Mouse (Mus musculus) megakaryocyte, adult 5-6 weeks (primary cell): ENCODE measurements at regions not wholly inside any gene's neighbourhood (a gene's known extent, or its start where the extent isn't known, plus 50 kb on each side); places are given as distances from the start of the nearest gene placed in this dataset.
A peak's percentile ranks its signal among the peaks of the same experiment; 100 is the strongest.

Source experiments
- ATAC-seq: 2 replicates; pipeline ENCODE4 v1.8.0; 2016; ENCODE audit warnings: mild to moderate bottlenecking, inconsistent platforms; ENCODE audit not compliant: poor library complexity, severe bottlenecking

DNA sequence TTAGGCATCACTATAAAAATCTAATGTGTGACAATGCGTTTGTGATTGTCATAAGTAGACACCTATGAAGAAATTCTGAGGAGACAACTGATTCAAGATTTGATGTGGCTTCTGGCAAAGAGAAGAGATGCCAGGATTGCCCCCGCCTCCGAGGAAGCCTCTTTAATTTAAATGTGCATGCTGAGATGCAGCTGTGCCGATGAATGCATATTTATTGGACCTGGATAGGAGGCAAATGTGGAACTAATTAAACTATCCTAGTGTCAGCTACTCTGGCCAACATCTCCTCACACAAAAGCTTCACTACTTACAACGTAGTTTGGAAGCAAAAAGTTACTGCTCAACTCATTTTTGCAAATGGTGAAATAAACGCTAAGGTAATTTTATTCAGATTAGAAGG is 173.4 kb upstream of the Dph6 start:
- ATAC-seq = no peak

DNA sequence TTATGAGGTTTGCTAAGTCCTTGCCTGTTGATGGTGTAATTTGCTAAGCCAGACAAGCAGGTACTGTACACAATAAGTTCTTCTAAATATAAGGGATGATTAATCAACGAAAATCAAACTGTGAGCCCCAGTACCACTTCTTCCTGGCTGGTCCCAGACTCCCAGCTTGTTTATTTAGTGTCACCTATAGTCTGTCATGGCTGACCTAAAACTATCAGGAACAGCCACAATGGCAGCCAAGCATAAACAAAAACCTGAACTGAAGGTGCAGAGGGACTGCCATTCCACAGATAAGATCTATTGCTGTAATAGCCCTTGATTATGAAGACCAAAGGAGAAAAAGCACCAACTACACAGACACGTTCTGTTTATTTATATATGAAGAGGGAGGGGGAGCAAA is 180.9 kb upstream of the Dph6 start:
- no peak for ATAC-seq

DNA sequence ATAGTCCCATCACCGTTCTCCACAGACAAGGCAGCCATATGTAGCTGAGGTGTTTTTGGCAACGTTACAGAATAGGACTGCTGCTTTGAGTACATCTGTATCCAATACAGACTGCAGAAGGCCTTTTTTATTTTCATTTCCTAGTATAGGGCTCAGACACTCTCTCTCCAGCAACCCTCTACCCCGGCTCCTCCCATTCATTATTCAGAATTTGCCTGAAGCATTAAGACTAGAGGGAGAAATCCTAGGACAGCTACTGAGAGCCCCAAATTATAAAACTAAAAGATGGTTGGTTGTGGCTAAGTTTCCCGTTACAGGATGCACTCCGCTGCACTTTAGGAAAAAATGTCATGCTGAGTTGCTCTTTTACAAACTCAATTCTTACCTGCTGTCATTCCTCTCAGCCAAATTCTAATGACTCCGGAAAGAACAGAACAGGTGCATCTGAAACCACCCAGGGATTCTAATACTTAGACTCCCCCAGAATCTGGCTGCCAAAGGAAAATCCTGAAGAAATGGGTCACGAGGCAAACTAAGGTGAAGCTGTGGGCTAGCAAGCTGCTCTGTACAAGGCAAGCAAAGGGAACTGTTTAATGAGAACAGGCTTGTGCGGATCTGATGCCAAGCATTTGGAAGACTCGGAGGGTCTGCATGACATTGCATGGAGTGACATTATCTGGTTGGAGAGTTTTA is 189.1 kb upstream of the Dph6 start:
- no peak for ATAC-seq

DNA sequence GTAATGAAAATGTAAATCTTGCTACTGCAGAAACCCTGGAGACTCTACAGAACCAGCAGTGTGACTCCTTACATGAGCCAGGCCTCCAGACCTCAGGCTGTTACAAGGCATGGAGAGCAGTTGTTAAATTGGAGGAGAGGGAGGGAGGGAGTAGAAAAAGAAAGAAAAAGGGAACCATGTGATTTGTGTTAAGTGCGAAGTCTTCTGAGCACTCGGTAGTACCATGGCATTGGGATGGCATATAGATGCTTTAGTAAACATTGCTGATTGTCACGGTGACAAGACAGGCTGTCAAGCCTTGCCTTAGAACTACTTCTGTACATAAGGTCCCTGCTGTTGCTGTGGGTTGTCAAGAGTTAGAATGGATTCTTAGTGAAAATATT is 189.6 kb upstream of the Dph6 start:
- no peak for ATAC-seq

DNA sequence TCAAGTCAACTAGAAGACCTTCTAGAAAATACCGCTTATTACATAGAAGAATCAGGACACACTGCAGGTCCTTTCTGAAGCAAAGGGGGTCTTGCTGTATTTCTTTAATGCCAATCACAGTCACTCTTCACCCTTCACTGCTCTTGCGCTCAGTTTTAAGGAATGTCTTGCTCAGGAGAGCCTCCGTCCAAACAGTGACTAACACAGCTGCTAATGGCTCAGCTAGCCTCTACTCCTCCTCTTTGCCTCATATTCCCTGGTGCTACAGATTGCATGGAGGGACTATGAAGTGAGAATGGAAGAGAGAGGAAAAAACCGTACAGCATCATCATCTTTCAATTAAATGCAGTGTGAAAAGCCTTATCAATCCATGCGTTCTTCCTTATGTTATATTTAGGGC is 193.7 kb upstream of the Dph6 start:
- ATAC-seq = no peak

DNA sequence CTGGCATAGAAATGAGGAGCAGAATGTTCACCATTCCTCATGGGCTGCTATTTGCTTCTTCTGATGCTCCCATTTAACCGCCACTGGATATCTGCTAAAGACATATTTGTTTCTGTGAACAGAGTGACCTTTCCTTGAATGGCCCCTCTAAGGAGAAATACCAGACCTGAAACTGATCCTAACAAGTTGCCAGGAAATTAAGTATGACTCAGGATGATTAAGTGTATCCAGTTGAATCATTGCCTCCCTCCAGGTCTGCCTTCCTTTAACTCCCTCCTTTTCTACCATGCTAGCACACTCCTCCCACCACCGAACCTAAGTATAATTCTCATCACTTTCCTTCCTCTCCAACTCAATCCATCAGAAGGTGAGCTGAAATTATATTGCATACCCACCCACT is 194.2 kb upstream of the Dph6 start:
- no peak for ATAC-seq

DNA sequence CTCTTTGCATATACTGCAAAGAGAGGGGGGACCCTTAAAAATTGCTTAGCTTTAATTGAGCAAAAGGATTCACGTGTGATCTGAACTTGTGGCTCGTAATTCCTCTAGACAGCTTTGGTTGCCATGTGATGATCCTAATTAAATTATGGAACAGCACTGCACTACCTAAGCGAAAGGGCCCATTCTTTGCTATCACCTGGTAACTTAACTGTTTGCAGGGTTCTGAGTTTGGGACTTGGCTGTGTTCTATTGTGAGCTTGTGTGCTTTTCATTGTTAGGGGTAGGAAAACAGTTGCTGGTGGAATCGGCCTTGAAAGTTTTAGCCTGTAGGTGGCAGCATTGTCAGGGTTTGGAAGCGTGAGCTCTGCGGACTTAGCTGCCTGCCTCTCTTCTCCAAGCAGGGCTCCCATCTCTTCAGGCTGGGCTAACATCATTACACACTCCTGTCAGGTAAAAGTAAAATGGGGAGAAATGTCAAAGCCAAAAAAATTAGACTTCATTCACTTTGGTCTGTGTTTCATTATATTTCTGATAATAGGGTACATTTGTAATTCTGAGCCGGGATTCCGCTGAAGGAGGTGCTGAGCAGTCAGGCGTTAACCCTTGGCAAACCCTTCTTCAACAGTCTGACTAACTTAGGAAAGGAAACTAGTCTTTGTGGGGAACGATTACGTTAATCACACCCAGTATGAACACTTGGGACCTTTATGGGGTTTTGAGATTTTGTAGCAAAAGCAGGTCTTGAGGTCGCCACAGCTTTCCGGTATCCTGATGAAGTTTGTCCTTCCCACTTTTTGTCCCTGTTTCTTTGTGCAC is 199.2 kb upstream of the Dph6 start:
- peak; percentile 48; the same call in 1 of the 2 replicates for ATAC-seq

DNA sequence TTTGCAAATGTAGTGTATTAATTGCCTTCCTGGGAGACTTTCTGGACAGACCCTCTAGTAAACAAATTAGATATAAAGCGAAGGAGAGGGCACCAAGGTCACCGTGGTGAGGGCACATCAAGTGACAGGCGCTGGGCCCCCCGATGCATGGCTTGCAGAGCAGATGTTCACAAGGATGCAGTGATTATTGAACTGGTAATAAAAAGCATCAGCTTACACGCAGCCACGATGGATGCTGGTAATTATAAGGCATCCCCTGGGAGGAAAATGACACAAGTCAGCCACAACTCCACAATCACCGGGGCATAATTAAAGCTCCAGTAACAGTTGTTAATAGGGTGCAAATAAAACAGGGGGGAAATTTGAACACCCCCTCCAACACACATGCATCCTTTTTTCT is 217.5 kb upstream of the Dph6 start:
- no peak for ATAC-seq

DNA sequence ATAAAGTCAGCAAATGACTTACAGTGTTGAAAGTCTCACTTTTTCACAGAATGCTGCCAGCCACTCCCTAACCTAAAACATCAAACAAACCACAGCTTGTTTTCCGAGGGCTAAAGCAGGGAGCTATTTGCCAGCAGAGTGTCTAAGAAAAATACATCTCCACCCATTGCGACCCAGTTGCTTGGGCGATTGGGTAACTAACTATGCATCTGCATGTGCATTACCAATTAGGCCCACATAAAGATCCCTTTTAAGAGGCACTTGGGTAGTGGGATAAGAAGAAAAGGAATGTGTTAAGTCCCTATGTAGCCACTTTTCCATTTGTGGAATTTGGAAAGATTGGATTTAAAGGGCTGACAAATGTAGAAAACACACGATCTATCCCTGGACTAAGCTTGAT is 218.3 kb upstream of the Dph6 start:
- no peak for ATAC-seq

DNA sequence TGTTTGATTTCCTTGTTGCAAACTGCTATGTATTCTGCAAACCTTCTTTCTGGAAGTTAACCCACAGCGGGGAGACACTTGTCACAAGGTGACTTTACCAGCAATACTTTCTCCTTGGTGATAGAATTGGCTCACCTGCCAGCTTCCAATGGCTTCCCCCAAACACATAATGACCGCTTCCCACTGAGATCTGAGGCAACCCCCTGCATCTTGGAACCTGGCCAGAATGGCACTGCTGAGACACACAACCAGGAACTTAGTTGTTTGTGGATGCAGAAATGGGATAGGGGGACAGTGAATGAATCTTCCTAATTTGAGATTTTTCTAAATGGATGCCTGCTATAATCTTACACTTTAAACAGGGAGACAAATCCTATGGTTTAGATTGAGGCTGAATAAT is 224.3 kb upstream of the Dph6 start:
- no peak for ATAC-seq

DNA sequence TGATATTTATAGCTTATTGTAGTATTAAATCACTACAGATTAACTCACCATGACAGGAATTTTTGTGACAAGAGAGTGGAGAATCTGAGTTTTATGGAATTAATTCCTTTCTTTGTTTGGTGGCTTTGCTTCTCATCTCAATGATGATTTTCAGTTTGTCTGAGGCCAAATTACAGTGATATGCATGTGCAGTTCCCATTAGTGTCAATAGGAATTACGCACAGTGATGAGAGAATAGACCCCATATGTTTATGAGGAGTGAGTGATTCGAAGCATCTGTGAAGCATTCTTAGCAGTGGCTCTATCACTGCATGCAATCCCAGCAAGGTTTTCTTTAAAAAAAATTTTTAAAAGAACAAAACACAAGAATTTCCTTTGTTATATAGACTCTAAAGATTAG is 225.0 kb upstream of the Dph6 start:
- no peak for ATAC-seq

DNA sequence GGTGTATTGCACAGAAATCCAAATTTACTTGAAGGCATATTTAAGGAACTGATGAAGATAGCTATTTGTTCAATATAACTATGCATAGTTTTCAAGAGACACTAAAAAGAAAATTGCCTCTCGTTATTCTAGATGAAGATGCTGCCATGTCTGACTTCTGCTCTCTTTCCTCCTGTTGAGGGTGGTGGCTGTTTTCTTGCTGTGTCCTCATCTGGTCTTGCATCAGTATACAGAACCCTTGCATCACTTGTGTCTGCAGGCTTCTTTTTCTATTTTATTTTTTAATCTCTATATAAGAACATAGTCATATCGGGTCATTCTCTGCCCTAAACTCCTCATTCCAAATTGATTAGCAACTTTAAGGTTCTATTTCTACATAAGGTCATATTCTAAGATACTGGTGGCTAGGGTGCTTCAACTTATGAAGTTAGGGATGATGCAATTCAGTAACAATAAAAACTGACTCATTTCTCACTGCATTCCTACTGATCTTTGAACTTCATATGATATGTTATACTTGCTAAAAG is 231.0 kb upstream of the Dph6 start:
- no peak for ATAC-seq

DNA sequence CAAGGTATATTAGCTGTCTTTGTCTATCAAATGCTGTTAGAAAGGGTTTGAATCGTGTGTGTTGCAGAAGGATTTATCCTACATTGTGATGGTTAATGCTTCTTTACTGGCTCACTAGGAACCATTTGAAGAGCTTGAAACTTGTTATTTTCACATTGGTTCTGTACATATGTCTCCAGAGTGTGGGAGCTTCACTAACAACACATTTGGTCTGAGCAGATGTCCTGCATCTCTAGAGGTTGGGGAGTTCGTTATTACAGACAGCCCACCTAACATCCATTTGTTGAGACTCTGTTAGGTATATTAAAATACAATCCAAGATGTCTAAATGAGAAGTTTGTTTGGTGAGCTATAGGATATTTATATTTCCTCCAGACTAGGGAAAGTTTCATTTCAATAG is 244.0 kb upstream of the Dph6 start:
- no peak for ATAC-seq

DNA sequence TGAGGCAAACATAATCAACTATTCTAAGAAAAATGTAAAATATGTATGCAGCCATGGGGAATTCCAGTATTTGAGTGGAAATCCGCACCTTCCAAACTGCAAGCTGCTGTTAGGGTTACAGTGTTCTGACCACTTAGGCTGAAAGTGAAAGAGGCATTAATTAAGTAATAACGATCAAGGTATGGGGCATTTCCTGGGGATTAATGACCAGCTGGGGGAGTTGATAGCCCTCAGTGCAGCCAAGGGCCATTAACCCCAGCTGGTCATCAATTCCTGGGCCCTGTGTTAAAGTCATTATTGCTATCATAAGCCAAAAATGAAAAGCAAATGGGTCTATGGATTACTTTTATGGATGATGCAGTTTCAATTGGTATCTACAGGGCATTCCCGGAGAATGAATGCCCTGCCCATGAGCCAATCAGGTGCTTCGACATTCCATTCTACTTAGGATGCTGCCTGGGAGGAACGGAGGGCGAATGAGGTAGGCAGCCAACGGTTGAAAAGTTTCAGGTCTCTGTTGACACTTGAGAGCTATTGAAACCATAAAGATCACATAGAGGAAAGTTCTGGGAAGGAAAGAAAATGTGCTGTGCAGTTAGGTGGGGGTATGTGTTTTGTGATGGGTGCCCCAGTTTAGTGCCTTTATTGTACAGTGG is 257.2 kb upstream of the Dph6 start:
- ATAC-seq = no peak

DNA sequence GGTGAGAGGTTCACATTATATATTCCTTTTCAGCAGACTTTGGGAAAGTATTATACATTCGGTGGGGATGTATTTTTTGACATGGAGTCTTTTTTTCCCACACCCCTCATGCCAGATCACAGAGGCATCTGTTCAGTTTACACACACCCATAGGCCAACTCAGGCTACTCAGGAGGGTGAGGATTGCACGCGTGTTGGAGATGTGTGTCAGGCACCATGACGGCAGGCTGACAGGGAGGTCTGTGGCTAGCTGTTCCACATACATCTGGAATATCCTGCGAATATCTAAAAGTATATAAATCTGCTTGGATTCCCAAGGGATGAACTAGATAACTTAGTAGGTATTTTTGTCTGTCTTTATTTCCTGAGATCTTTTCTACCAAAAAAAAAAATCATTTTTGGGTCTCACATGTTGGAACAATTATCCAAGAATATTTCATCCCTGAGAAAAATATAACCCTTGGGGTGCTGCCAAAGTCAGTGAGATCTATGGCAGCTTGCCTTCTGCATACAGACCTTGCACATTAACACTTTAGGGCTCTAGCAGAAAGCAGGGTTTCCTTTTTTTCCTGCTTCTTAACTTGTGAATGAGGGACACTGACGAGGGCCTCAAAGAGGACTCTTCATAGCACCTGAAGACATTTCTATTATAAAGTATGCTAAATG is 260.4 kb upstream of the Dph6 start:
- no peak for ATAC-seq

DNA sequence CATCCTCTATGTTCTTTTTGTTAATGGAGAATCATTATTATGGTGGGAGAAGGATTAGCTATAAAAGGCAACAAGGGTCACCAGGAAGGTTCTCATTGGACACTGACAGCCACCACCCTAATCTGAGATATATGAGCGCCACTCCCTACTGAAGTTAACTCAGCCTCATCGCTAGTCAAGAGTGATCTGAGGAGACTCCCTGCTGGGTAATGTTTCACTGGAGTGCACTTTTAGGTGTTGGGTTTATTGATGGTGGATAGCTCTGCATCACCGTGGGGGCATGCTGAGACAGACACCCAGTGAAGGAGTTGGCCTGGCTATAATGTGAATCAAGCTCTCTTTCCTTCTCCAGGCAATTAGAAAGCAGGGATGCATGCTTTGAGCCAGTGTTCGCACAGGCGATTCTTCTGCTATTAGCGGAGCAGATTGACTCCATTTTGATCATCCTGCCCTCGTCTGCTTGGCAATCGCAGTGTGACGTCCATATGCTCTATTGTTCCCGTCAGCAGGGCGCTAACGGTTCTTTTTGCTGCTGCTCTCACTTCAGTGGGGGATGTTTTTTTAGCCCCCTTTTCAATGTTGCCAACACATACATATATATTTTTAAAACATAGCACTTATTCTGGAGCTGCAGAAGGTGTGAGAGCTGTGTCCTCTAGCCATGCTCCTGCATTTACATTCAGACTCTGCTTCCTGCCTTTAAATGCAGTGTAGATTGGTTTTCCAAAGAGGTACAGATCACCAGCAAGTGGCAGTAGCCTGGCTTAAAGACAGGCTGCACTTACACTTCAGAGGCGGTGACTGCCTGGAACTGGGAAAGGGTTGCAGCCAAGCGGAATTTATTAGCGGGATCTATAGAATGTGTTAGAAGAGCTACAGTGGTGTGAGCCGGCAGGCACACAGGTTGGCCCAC is 263.9 kb upstream of the Dph6 start:
- no peak for ATAC-seq

DNA sequence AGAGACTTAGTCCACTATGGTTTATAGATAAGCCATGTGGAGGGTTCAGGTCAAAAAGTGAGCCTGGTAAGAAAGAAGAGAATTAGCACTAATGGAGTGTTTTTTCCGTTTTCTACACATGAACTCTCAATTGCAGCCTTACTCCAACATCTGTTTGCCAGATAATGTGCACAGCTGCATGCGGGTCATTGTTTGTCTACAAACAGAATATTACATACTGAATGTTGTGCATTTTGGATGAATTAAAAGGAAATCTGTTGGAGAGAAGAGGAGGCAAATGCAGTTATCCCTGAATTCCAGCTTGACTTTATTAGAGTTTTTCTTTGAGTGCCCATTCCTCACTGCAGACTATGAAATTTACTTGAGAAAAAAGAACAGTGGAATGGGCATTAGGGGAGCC is 269.1 kb upstream of the Dph6 start:
- no peak for ATAC-seq

DNA sequence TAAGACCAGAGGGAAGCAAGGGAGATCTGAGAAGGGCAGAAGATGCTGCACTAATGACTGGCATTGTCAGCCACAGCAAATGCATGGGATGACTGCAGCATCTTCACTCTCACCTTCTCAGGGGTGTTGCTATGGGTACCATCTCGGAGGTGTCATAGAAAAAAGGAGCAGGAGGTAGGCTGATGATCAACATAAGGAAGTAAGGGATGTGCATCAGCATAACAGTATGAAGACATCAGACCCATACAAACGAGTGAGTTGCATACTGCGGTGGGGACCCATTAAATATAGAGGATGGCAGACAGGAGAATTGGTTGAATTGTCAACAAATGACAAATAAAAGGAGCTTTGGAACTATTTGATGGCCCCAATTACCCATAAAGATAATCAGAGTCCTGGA is 280.7 kb upstream of the Dph6 start:
- no peak for ATAC-seq

DNA sequence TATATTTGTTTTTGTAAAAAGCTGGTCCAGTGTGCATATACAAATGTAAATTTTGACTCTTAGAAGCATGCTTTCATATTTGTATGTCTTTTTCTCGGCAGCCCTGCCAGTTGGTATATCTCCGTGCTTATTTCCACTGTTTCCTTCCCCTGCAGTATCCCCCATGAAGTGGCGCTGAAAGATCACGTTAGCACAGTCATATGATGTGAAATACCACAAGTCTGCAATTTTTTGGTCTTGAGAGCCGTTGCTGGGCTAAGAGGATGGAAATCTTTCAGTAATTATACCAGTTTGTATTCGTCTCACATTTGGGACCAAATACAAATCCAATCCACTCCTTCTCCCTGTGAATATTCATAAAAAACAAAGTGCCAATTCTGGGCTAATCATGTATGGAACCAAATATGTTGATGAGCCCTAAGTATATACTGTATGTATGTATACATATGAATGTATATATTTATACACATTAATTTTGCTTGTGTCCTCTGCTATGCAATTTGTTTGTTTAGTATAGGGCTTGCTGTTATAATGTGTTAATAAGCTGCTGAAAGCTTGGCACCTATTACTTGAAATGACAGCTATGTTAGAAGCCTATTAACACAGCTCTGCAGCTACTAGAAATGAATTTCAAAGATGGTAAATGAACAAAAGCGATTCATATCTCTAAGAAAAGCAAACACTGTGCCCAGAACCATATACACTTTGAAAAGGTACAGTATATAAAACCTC is 283.8 kb upstream of the Dph6 start:
- ATAC-seq = no peak

DNA sequence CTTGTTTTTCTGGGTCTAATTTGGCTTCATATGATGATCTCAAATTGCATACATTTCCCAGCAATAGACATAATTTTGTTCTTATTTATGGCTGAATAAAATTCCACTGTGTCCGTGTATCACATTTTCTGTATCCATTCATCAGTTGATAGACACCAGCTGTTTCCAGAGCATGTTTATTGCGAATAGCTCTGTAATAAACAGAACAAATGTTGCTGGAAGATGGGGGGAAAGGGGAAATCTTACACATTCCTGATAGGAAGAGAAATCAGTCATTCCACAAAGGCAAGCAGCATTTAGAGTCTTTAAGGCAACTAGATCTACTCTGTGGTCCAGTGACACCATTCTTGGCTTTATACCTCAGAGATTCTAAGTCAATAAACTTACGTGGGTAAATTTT is 311.3 kb upstream of the Dph6 start:
- ATAC-seq = no peak
